Mouse (Mus musculus) limb, embryonic 15.5 days (tissue): ENCODE measurements around the gene St6galnac5. TPM values are rescaled to one million over a fixed set of nuclear protein-coding genes. Genes with fewer than 3 reads are reported as not detected.
"Not testable (repeated sequence)": the region's sequence is repeated elsewhere in the genome, so short reads cannot be mapped to it uniquely, and the experiment has no call there.

Source experiments
- ATAC-seq: fragments of 200-750 bp; cut with Nextera tagmentation; 2 replicates; pipeline ENCODE4 v1.8.0; 2017; ENCODE audit warnings: low read depth, moderate TSS enrichment; ENCODE audit not compliant: insufficient number of reproducible peaks, low FRiP score, low TSS enrichment
- H3K27ac ChIP-seq: fragments of 300-500 bp; sonication (generic); 2 replicates; pipeline ENCODE4 v1.5.1; 2015; ENCODE audit warnings: moderate library complexity, mild to moderate bottlenecking, inconsistent platforms
- H3K27me3 ChIP-seq: fragments of 300-500 bp; sonication (generic); 2 replicates; pipeline ENCODE4 v1.6.1; 2015; ENCODE audit warnings: inconsistent platforms
- H3K36me3 ChIP-seq: fragments of 300-500 bp; sonication (generic); 2 replicates; pipeline ENCODE4 v1.6.1; 2015; ENCODE audit warnings: inconsistent platforms
- H3K4me1 ChIP-seq: fragments of 300-500 bp; sonication (generic); 2 replicates; pipeline ENCODE4 v1.6.1; 2015; ENCODE audit warnings: inconsistent platforms
- H3K4me2 ChIP-seq: fragments of 300-500 bp; sonication (generic); 2 replicates; pipeline ENCODE4 v1.6.1; 2015; ENCODE audit warnings: mild to moderate bottlenecking, inconsistent platforms
- H3K4me3 ChIP-seq: fragments of 300-500 bp; sonication (generic); 2 replicates; pipeline ENCODE4 v1.5.1; 2015; ENCODE audit warnings: mild to moderate bottlenecking, inconsistent platforms
- H3K9ac ChIP-seq: fragments of 300-500 bp; sonication (generic); 2 replicates; pipeline ENCODE4 v1.6.1; 2015; ENCODE audit warnings: inconsistent platforms
- H3K9me3 ChIP-seq: fragments of 300-500 bp; sonication (generic); 2 replicates; pipeline ENCODE4 v1.6.1; 2016; ENCODE audit warnings: inconsistent platforms
- WGBS: fragments of 180-500 bp; shearing (Covaris S2); methylation state at CpG from one replicate; pipeline ENCODE4 v1.1.7; 2015; 5-methylcytosine and 5-hydroxymethylcytosine counted together
- polyA plus RNA-seq: library from polyadenylated mRNA; unstranded; fragments of >200 nt; fragmentation: Nextera tagmentation; extraction: Ambion mirVana; gene quantifications from 2 replicates; pipeline ENCODE4 v1.2.1, GENCODE M21; 2015

St6galnac5 gene
- polyA plus RNA-seq, 1 experiment from 2014 or later = 1.3 TPM

DNA sequence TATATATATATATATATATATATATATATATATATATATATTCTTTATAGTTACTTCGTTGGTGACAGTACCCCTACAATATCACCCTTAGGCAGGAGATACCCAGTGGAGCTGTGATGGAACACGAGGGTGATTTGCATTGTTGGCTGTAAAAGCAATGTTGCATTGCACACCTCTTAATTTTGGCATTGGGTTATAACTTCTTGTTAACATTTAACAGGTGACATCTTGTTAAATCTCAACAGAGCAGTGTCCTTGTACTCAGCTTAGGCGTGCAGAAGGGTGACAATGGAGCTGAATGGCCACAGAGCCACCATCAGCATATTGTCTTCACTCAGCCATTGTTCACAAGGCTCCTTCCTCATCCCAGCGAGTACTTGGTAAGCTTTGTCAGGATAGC lies 185.8 kb downstream of the St6galnac5 start:
- Histone ChIP-seq H3K4me2 (no peak overlapping the region), H3K27me3 (no peaks in the 10 kb centered on the region), H3K9me3 (no peaks in the 10 kb centered on the region), H3K4me3 (no peak overlapping the region), H3K27ac (no peak overlapping the region), H3K9ac (no peak overlapping the region), H3K4me1 (no peaks in the 10 kb centered on the region), H3K36me3 (0 out of 2 replicates have a peak, but pooled peaks cover 2% of the 10 kb centered on the region)
- ATAC-seq = no peak
- 84% methylated on average over 4 of the region's 4 CpGs for WGBS

DNA sequence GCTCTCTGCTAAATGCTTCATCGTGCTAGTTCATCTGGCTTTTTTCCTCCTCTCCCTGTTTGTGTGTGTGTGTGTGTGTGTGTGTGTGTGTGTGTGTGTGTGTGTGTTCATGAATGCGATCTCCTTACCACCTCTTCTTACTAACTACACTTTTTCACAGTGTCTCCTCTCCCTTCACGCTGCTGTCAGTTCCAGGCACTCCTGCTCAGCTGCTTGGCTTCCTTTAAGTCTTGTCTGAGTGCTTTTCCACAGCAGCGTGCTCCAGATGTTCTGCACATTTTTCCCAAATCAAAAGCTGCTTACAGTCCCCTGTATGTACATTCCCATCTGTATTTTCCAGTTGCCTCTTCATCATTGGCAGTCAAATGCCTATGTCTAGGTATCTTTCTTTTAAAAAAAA lies 189.0 kb downstream of the St6galnac5 start:
- Histone ChIP-seq H3K4me3 (no peak overlapping the region), H3K9ac (no peak overlapping the region), H3K9me3 (no peaks in the 10 kb centered on the region), H3K4me2 (no peak overlapping the region), H3K4me1 (no peaks in the 10 kb centered on the region), H3K36me3 (0 out of 2 replicates have a peak, but pooled peaks cover 10% of the 10 kb centered on the region), H3K27ac (0 out of 2 replicates have a peak overlapping the region, but pooled peaks have one; percentile 38), H3K27me3 (no peaks in the 10 kb centered on the region)
- 60% methylated on average over 4 of the region's 4 CpGs for WGBS
- no peak for ATAC-seq

DNA sequence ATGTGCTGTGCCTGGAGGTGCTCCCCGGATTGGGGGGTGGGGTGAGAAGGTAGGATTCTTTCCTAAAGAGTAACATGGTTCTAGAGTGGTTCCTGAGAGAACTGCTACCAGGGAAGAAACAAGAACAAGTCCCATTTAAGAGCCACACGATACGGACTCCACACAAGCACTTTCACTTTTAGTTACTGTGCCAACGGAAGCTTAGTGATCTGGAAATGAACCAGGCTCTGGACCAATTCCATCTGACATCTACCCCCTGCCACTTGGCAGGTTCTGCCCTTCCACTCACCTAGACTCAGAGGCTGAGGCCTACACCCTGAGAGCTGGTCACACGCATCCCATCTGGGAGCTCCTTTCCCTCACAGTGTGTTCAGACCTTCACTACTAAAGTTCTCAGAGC lies 189.4 kb downstream of the St6galnac5 start:
- no peak for ATAC-seq
- H3K27ac ChIP-seq = 0 out of 2 replicates have a peak overlapping the region, but pooled peaks have one; percentile 38

DNA sequence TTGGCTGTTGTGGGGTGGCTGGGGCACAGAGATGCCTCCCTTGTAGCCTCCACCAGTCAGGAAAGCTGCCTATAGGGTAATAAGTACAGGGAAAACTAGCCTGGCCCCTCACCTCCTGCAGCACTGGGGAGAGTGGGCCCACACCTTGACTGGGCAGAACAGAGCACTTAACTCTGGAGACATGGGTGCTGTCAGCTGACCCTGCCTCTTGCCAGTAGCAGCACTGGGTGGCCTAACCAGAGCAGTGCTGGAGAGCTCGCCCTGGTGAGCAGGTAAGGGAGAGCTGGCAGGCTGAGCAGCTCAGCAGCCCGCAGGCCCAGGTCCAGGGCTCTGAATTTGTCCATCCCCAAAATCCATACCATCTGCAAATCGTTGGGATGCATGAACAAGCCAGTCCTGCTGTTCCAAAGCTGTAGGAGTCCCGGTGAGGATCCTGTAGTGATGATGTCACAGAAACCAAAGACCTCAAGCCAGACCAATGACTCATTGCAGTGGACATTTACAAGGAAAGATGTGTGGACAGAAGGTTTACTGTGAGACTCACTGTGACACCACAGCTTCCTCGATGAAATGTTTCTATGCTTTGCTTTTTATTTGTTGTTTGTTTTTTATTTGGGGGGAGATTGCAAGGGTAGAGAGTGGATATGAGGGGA lies 193.6 kb downstream of the St6galnac5 start:
- H3K27ac ChIP-seq = not testable (repeated sequence)

More for the DNA sequence above, 189.4 kb downstream of the St6galnac5 start:
- no peak overlapping the region for H3K4me3 ChIP-seq
- H3K27me3 ChIP-seq = no peaks in the 10 kb centered on the region
- no peak overlapping the region for H3K9ac ChIP-seq
- H3K4me2 ChIP-seq = no peak overlapping the region
- WGBS = 73% methylated on average over 5 of the region's 5 CpGs
- H3K4me1 ChIP-seq = no peaks in the 10 kb centered on the region
- H3K9me3 ChIP-seq = no peaks in the 10 kb centered on the region
- peaks cover 11% of the 10 kb centered on the region; the same call in 1 of the 2 replicates for H3K36me3 ChIP-seq

DNA sequence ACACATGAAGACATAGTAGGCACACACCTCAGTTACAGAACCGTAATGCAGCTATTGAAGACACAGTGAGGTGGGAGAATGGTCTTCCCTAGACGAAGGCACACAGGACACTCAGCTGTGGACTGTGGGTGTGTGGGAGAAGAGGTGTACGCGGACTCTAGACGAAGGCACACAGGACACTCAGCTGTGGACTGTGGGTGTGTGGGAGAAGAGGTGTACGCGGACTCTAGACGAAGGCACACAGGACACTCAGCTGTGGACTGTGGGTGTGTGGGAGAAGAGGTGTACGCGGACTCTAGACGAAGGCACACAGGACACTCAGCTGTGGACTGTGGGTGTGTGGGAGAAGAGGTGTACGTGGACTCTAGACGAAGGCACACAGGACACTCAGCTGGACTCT lies 197.7 kb downstream of the St6galnac5 start:
- H3K36me3 ChIP-seq, H3K9ac ChIP-seq, H3K4me2 ChIP-seq, ATAC-seq, H3K4me1 ChIP-seq, H3K27ac ChIP-seq, H3K4me3 ChIP-seq, H3K9me3 ChIP-seq, H3K27me3 ChIP-seq: not testable (repeated sequence)
- 90% methylated on average over 7 of the region's 13 CpGs for WGBS

More for the DNA sequence above, 193.6 kb downstream of the St6galnac5 start:
- WGBS = 78% methylated on average over 5 of the region's 5 CpGs
- H3K4me3 ChIP-seq, H3K4me1 ChIP-seq, H3K9me3 ChIP-seq, ATAC-seq, H3K27me3 ChIP-seq, H3K4me2 ChIP-seq, H3K9ac ChIP-seq: not testable (repeated sequence)
- H3K36me3 ChIP-seq = peaks cover 19% of the 10 kb centered on the region; the same call in 1 of the 2 replicates

DNA sequence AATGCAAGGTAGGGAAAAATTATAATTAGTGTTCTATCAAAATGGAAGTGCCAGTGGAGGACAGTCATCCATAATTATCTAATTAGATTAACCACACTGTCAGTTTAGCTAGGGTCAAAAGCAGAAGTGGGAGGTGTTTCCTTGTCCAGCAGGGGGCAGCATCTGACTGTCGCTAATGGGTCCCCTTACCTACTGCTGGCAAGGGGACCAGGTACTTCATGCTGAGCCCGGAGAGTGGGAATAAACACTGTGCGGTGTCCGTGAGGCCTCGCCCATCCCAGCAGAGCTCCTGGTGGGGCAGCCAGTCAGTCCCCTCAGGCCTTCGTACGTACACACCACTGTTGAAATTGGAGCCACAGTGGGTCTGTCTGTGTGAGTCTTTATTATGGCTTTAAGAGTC lies 198.3 kb downstream of the St6galnac5 start:
- 5% methylated on average over 7 of the region's 7 CpGs for WGBS
- ATAC-seq = no peak

DNA sequence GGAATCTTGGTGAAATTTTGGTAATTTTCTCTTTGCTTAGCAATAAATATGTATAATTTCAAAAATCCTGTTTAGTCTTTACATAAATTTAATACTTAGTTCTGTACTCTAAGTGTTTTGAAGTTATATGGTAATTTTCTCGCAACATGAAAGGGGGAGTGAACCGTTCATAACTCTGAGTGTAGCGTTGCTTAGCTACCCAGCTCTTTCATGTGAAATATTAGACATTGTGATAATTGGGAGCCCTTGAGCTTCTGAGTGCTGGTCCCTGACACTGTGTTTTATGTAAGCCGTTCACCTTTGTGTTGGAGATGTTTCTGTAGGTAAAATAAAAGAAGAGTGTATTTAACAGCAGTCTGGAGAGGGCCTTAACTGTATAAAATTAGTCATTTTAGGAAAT lies 202.2 kb downstream of the St6galnac5 start:
- ATAC-seq = no peak
- no peaks in the 10 kb centered on the region for H3K27me3 ChIP-seq
- 69% methylated on average over 4 of the region's 4 CpGs for WGBS

More for the DNA sequence above, 198.3 kb downstream of the St6galnac5 start:
- H3K4me1 ChIP-seq = peaks cover 2% of the 10 kb centered on the region; the same call in 1 of the 2 replicates
- H3K27me3 ChIP-seq = no peaks in the 10 kb centered on the region
- H3K9ac ChIP-seq = no peak overlapping the region
- H3K4me3 ChIP-seq = no peak overlapping the region
- H3K27ac ChIP-seq = no peak overlapping the region
- peaks cover 9% of the 10 kb centered on the region; the same call in 1 of the 2 replicates for H3K36me3 ChIP-seq
- no peak overlapping the region for H3K4me2 ChIP-seq
- no peaks in the 10 kb centered on the region for H3K9me3 ChIP-seq

DNA sequence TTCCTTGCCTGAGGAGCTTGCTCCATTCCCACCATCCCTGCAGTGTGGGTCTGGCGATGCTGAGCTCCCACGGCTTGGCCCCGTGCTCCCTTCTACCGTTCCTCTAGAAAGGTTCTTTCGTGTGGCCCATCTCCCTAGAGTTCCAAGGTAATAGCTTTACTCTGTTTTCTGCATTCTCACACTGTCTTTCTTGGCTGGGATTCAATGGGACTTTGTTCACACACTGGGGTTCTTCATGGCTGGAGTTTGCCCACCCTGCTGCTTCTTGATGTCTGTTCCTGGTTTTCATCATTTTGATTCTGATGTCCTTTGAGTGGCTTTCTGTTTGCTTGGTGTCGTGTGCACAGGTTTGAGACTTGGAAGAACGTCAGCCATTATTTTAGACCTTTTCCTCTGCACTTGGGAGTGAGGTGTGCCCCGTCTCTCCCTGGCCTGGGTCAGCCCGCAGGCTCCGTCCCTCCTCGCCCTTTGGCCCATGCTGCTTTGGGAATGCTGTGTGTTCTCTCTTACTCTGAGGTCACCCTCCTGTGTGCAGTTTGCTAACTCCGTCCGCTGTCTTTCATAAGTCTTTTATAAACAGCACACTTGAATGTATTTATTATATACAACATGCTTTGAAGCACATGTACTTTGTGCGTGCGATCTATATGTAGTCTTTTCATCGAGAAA lies 205.0 kb downstream of the St6galnac5 start:
- ATAC-seq = no peak
- Histone ChIP-seq H3K4me2 (no peak overlapping the region), H3K4me1 (no peaks in the 10 kb centered on the region), H3K4me3 (no peak overlapping the region), H3K27ac (no peak overlapping the region), H3K27me3 (no peaks in the 10 kb centered on the region), H3K36me3 (no peaks in the 10 kb centered on the region), H3K9me3 (no peaks in the 10 kb centered on the region), H3K9ac (no peak overlapping the region)
- 79% methylated on average over 16 of the region's 16 CpGs for WGBS

More for the DNA sequence above, 202.2 kb downstream of the St6galnac5 start:
- Histone ChIP-seq H3K9me3 (no peaks in the 10 kb centered on the region), H3K27ac (no peak overlapping the region), H3K36me3 (no peaks in the 10 kb centered on the region), H3K4me3 (no peak overlapping the region), H3K4me1 (peaks cover 2% of the 10 kb centered on the region; the same call in 1 of the 2 replicates), H3K4me2 (no peak overlapping the region), H3K9ac (no peak overlapping the region)

DNA sequence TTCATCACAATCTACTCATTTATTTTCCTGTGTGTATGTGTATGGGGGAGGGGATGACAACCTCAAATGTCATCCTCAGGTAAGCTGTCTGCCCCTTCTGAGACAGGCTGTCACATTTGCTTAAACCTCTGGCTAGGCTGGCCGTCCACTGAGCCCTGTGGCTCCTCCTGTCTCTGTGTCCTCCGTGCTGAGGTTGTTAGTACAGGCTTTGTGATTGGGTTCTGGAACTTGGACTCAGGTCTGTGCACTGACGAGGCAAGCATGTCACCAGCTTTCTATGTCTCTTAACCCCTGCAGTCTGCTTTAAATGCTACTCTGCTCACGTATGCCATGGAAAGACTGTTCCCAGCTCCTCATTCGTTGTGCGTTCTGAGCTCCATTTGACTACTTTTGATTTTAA lies 205.7 kb downstream of the St6galnac5 start:
- no peaks in the 10 kb centered on the region for H3K4me1 ChIP-seq
- no peak overlapping the region for H3K9ac ChIP-seq
- no peak for ATAC-seq
- no peak overlapping the region for H3K4me3 ChIP-seq
- WGBS = 75% methylated on average over 6 of the region's 6 CpGs
- no peaks in the 10 kb centered on the region for H3K27me3 ChIP-seq
- no peaks in the 10 kb centered on the region for H3K9me3 ChIP-seq
- H3K36me3 ChIP-seq = no peaks in the 10 kb centered on the region
- no peak overlapping the region for H3K27ac ChIP-seq
- no peak overlapping the region for H3K4me2 ChIP-seq

DNA sequence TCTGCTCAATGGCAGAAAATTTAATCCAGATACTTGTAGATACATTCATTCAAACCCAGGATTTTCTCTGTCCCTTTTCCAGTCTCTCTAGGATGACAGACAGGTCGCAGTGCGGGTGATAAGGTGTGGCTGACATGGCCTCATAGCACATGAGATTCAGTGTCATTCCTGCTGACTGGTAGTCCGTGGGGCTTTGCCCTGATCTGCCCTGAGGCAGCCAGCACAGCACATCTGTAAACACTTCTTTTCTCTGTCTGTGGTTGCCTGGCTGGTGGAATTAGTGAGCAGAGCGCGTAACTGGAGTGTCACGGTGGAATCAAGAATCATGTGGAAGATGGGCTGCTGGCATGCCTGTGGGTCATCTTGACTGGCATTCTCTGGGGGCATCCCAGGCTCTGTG lies 212.0 kb downstream of the St6galnac5 start:
- H3K4me3 ChIP-seq = no peak overlapping the region
- WGBS = 73% methylated on average over 6 of the region's 6 CpGs
- ATAC-seq = no peak
- H3K27ac ChIP-seq = no peak overlapping the region
- H3K27me3 ChIP-seq = no peaks in the 10 kb centered on the region
- no peaks in the 10 kb centered on the region for H3K4me1 ChIP-seq
- H3K9ac ChIP-seq = no peak overlapping the region
- H3K9me3 ChIP-seq = no peaks in the 10 kb centered on the region
- no peak overlapping the region for H3K4me2 ChIP-seq
- peaks cover 21% of the 10 kb centered on the region for H3K36me3 ChIP-seq

DNA sequence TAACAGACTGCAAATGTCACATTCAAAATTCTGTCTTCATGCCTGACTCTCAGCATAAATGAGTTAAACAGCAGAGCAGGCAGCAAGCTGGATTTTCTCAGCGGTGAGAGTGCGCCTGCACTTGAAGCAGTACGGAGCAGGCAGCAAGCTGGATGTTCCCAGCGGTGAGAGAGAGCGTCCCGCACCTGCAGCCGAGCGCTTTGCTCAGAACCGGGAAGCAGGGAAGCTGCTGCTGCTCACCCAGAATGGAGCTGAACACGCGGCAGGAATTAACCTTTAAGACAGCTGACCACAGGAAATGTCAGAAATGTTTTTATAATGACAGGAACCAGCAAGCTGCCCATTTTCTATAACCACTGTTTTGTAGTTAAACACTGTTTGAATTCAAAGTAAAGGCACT lies 214.6 kb downstream of the St6galnac5 start:
- no peaks in the 10 kb centered on the region for H3K27me3 ChIP-seq
- H3K4me3 ChIP-seq = no peak overlapping the region
- ATAC-seq = no peak
- H3K4me1 ChIP-seq = no peaks in the 10 kb centered on the region
- 68% methylated on average over 11 of the region's 11 CpGs for WGBS
- H3K4me2 ChIP-seq = no peak overlapping the region
- H3K9ac ChIP-seq = no peak overlapping the region
- H3K27ac ChIP-seq = no peak overlapping the region
- H3K36me3 ChIP-seq = peaks cover 21% of the 10 kb centered on the region
- H3K9me3 ChIP-seq = no peaks in the 10 kb centered on the region
